Mouse (Mus musculus) forebrain, embryonic 14.5 days (tissue): Measurements from ENCODE around the gene Unc79. TPM values are rescaled to one million over a fixed set of nuclear protein-coding genes. Genes with fewer than 3 reads are reported as not detected.

Experiments
- ATAC-seq: fragments of 200-750 bp; cut with Nextera tagmentation; 2 replicates; pipeline ENCODE4 v1.8.0; 2017; ENCODE audit warnings: mild to moderate bottlenecking, moderate library complexity
- DNase-seq: peaks from one replicate; pipeline ENCODE4 v3.0.0-alpha.2; 2015; ENCODE audit warnings: low spot score
- H3K27ac ChIP-seq: fragments of 300-500 bp; sonication (generic); 2 replicates; pipeline ENCODE4 v1.5.1; 2014; ENCODE audit warnings: low read depth, mild to moderate bottlenecking, control low read depth, low read length, moderate library complexity
- H3K27me3 ChIP-seq: fragments of 300-500 bp; sonication (generic); replicated peaks from 2 replicates; pipeline ENCODE4 v1.6.1; 2014; ENCODE audit warnings: low read length, control low read depth, mixed read lengths; ENCODE audit not compliant: control insufficient read depth, insufficient read depth
- H3K36me3 ChIP-seq: fragments of 300-500 bp; sonication (generic); 2 replicates; pipeline ENCODE4 v1.6.1; 2014; ENCODE audit warnings: low read length, control low read depth; ENCODE audit not compliant: control insufficient read depth, insufficient read depth
- H3K4me1 ChIP-seq: fragments of 300-500 bp; sonication (generic); 2 replicates; pipeline ENCODE4 v1.6.1; 2014; ENCODE audit warnings: antibody characterized with exemption, low read length, control low read depth; ENCODE audit not compliant: control insufficient read depth, insufficient read depth
- H3K4me2 ChIP-seq: fragments of 300-500 bp; sonication (generic); 2 replicates; pipeline ENCODE4 v1.6.1; 2014; ENCODE audit warnings: mild to moderate bottlenecking, control low read depth, low read length
- H3K4me3 ChIP-seq: fragments of 300-500 bp; sonication (generic); 2 replicates; pipeline ENCODE4 v1.5.1; 2014; ENCODE audit warnings: low read depth, low read length, control low read depth
- H3K9ac ChIP-seq: fragments of 300-500 bp; sonication (generic); 2 replicates; pipeline ENCODE4 v1.6.1; 2014; ENCODE audit warnings: mild to moderate bottlenecking, low read length, control low read depth, moderate library complexity
- H3K9me3 ChIP-seq: fragments of 300-500 bp; sonication (generic); replicated peaks from 2 replicates; pipeline ENCODE4 v1.6.1; 2016; ENCODE audit warnings: low read length, control low read depth, mixed read lengths; ENCODE audit not compliant: control insufficient read depth
- WGBS: fragments of 180-500 bp; shearing (Covaris S2); extraction: QIAGEN DNeasy Blood & Tissue Kit; methylation state at CpG from one replicate; pipeline ENCODE4 v1.1.7; 2014; 5-methylcytosine and 5-hydroxymethylcytosine counted together
- polyA plus RNA-seq: library from polyadenylated mRNA; unstranded; fragments of >200 nt; fragmentation: Nextera tagmentation; extraction: Ambion mirVana; gene quantifications from 2 replicates; pipeline ENCODE4 v1.2.1, GENCODE M21; 2014

The Unc79 gene
- polyA plus RNA-seq, 1 experiment from 2014 or later, result 6.0 TPM

GRCm38 (mm10) chr12:103154927-103155326, 206.3 kb downstream of the Unc79 start:
- whole genome bisulfite sequencing, result 71% methylated on average over 2 of the region's 2 CpGs
- Histone ChIP-seq H3K9me3 (no peaks in the 10 kb centered on the region), H3K4me1 (peaks cover 9% of the 10 kb centered on the region), H3K36me3 (0 out of 2 replicates have a peak, but pooled peaks cover 2% of the 10 kb centered on the region), H3K27ac (no peak overlapping the region), H3K4me2 (no peak overlapping the region), H3K9ac (no peak overlapping the region), H3K4me3 (no peak overlapping the region), H3K27me3 (no peaks in the 10 kb centered on the region)
- DNase-seq (no peak), ATAC-seq (no peak)

- H3K4me2 ChIP-seq, result no peak overlapping the region
- no peaks in the 10 kb centered on the region for H3K9me3 ChIP-seq
- H3K27ac ChIP-seq, result no peak overlapping the region
- peaks cover 9% of the 10 kb centered on the region for H3K4me1 ChIP-seq
- H3K36me3 ChIP-seq, result 0 out of 2 replicates have a peak, but pooled peaks cover 2% of the 10 kb centered on the region
- 0 out of 2 replicates have a peak, but pooled peaks have one; percentile 25 for ATAC-seq
- H3K4me3 ChIP-seq, result no peak overlapping the region
- H3K9ac ChIP-seq, result no peak overlapping the region
- no peaks in the 10 kb centered on the region for H3K27me3 ChIP-seq
- WGBS, result 78% methylated on average over 3 of the region's 3 CpGs
- DNase-seq, result peak; percentile 41
These were observed 206.7 kb downstream of the Unc79 start for GRCm38 (mm10) chr12:103155406-103155805.

GRCm38 (mm10) chr12:103157129-103157910, 208.7 kb downstream of the Unc79 start:
- H3K27me3 ChIP-seq, result no peaks in the 10 kb centered on the region
- 33% methylated on average over 18 of the region's 18 CpGs for WGBS
- H3K4me2 ChIP-seq, result no peak overlapping the region
- no peak overlapping the region for H3K4me3 ChIP-seq
- peaks cover 2% of the 10 kb centered on the region; the same call in 1 of the 2 replicates for H3K36me3 ChIP-seq
- H3K9ac ChIP-seq, result no peak overlapping the region; the same call in 1 of the 2 replicates
- no peaks in the 10 kb centered on the region for H3K9me3 ChIP-seq
- ATAC-seq (peak; percentile 83), DNase-seq (peak; percentile 84)
- H3K27ac ChIP-seq, result no peak overlapping the region
- peaks cover 9% of the 10 kb centered on the region for H3K4me1 ChIP-seq

- Histone ChIP-seq H3K4me1 (peaks cover 9% of the 10 kb centered on the region), H3K4me2 (no peak overlapping the region), H3K9ac (no peak overlapping the region), H3K4me3 (no peak overlapping the region), H3K9me3 (no peaks in the 10 kb centered on the region), H3K36me3 (peaks cover 10% of the 10 kb centered on the region; the same call in 1 of the 2 replicates), H3K27ac (no peak overlapping the region), H3K27me3 (no peaks in the 10 kb centered on the region)
- 71% methylated on average over 8 of the region's 8 CpGs for WGBS
- DNase-seq (no peak), ATAC-seq (no peak)
These were observed 210.4 kb downstream of the Unc79 start for GRCm38 (mm10) chr12:103159016-103159415.

GRCm38 (mm10) chr12:103160721-103161120, 212.1 kb downstream of the Unc79 start:
- no peak overlapping the region for H3K4me2 ChIP-seq
- H3K9ac ChIP-seq, result no peak overlapping the region
- peaks cover 9% of the 10 kb centered on the region for H3K4me1 ChIP-seq
- DNase-seq, result no peak
- H3K27me3 ChIP-seq, result no peaks in the 10 kb centered on the region
- no peak for ATAC-seq
- H3K9me3 ChIP-seq, result no peaks in the 10 kb centered on the region
- 81% methylated on average over 4 of the region's 4 CpGs for WGBS
- no peak overlapping the region for H3K27ac ChIP-seq
- peaks cover 8% of the 10 kb centered on the region; the same call in 1 of the 2 replicates for H3K36me3 ChIP-seq
- H3K4me3 ChIP-seq, result no peak overlapping the region

GRCm38 (mm10) chr12:103163596-103163995, 214.9 kb downstream of the Unc79 start:
- H3K4me1 ChIP-seq, result no peaks in the 10 kb centered on the region
- ATAC-seq, result no peak
- H3K27me3 ChIP-seq, result no peaks in the 10 kb centered on the region
- 81% methylated on average over 10 of the region's 10 CpGs for WGBS
- no peak overlapping the region for H3K27ac ChIP-seq
- peaks cover 29% of the 10 kb centered on the region for H3K36me3 ChIP-seq
- H3K4me2 ChIP-seq, result no peak overlapping the region
- DNase-seq, result no peak
- H3K9ac ChIP-seq, result no peak overlapping the region
- H3K9me3 ChIP-seq, result no peaks in the 10 kb centered on the region
- H3K4me3 ChIP-seq, result no peak overlapping the region

- 29% methylated on average over 14 of the region's 14 CpGs for WGBS
- Histone ChIP-seq H3K36me3 (peaks cover 34% of the 10 kb centered on the region), H3K9ac (no peak overlapping the region), H3K27ac (no peak overlapping the region), H3K4me3 (no peak overlapping the region), H3K4me1 (no peaks in the 10 kb centered on the region), H3K27me3 (no peaks in the 10 kb centered on the region), H3K4me2 (no peak overlapping the region), H3K9me3 (no peaks in the 10 kb centered on the region)
- peak; percentile 61 for DNase-seq
- peak; percentile 69 for ATAC-seq
These were observed 215.7 kb downstream of the Unc79 start for GRCm38 (mm10) chr12:103164101-103165030.

- Histone ChIP-seq H3K4me2 (no peak overlapping the region), H3K4me3 (no peak overlapping the region), H3K27ac (no peak overlapping the region), H3K4me1 (no peaks in the 10 kb centered on the region), H3K36me3 (peaks cover 50% of the 10 kb centered on the region), H3K9me3 (no peaks in the 10 kb centered on the region), H3K9ac (no peak overlapping the region), H3K27me3 (no peaks in the 10 kb centered on the region)
- WGBS, result 80% methylated on average over 12 of the region's 12 CpGs
- ATAC-seq, result no peak
- DNase-seq, result no peak
These were observed 220.2 kb downstream of the Unc79 start for GRCm38 (mm10) chr12:103168892-103169291.
